ENCODE assay signal across 8 mouse cellular contexts in genomic region chr19:7557844-7558243, GRCm38 (mm10). TPM values are rescaled to one million over a fixed set of nuclear protein-coding genes. Genes with fewer than 3 reads are reported as not detected.
DNase-seq lines count a peak whose midpoint lies in the region; ATAC-seq lines count a peak whose summit lies in the region.

No protein-coding gene starts in this region.

- no peak overlapping the region for H3K27ac ChIP-seq in limb, embryonic 12.5 days
- no peak overlapping the region for H3K27ac ChIP-seq in neural tube, embryonic 15.5 days (replicated peaks)

- 0 out of 2 replicates have a peak, but pooled peaks cover 5% of the 10 kb centered on the region for H3K27me3 ChIP-seq in limb, embryonic 12.5 days
- H3K27me3 ChIP-seq in neural tube, embryonic 15.5 days (replicated peaks): 0 out of 2 replicates have a peak, but pooled peaks cover 6% of the 10 kb centered on the region

- DNase-seq in spleen, adult 12 weeks (ENCODE audit: low spot score): peak; percentile 22
- DNase-seq in spleen, postnatal 14 days (ENCODE audit: low spot score in 2 of 2): no peak
- no peak for DNase-seq in testis, postnatal 14 days (ENCODE audit: low spot score)
- no peak for DNase-seq in left cerebral cortex, postnatal 4 days
- DNase-seq in left cerebral cortex, postnatal 10 days (ENCODE audit: extremely low spot score in 1 of 2, low spot score in 2 of 2): no peak

- H3K9ac ChIP-seq in limb, embryonic 12.5 days (replicated peaks): peak overlapping the region; percentile 58
- 0 out of 2 replicates have a peak overlapping the region, but pooled peaks have one; percentile 31 for H3K9ac ChIP-seq in neural tube, embryonic 15.5 days (replicated peaks)

- intact Hi-C loops in left cerebral cortex, postnatal 4 days (cut with DNase I): no loop called here
- intact Hi-C loops in left cerebral cortex, postnatal 10 days (cut with DNase I): no loop called here

- H3K9me3 ChIP-seq in limb, embryonic 12.5 days: no peaks in the 10 kb centered on the region
- no peaks in the 10 kb centered on the region for H3K9me3 ChIP-seq in neural tube, embryonic 15.5 days (replicated peaks)

- ATAC-seq in erythroid progenitor cell, adult 5-6 weeks (replicated peaks; ENCODE audit: low FRiP score, poor library complexity, severe bottlenecking): peak; percentile 41
- ATAC-seq in limb, embryonic 12.5 days (ENCODE audit: insufficient number of reproducible peaks, insufficient read depth, low FRiP score, low TSS enrichment, low read depth): no peak
- ATAC-seq in neural tube, embryonic 15.5 days (ENCODE audit: low FRiP score): no peak

- peak overlapping the region; percentile 80 for H3K4me2 ChIP-seq in limb, embryonic 12.5 days
- peak overlapping the region; percentile 72 for H3K4me2 ChIP-seq in neural tube, embryonic 15.5 days

- 12% methylated on average over 4 of the region's 4 CpGs for WGBS in limb, embryonic 12.5 days
- WGBS in neural tube, embryonic 15.5 days: 10% methylated on average over 4 of the region's 4 CpGs

- peak overlapping the region; percentile 49 for H3K4me3 ChIP-seq in limb, embryonic 12.5 days (replicated peaks)
- peak overlapping the region; percentile 41 for H3K4me3 ChIP-seq in neural tube, embryonic 15.5 days (replicated peaks)

- H3K4me1 ChIP-seq in limb, embryonic 12.5 days (replicated peaks): peaks cover 15% of the 10 kb centered on the region
- peaks cover 10% of the 10 kb centered on the region for H3K4me1 ChIP-seq in neural tube, embryonic 15.5 days

- no peaks in the 10 kb centered on the region for H3K36me3 ChIP-seq in limb, embryonic 12.5 days
- H3K36me3 ChIP-seq in neural tube, embryonic 15.5 days: no peaks in the 10 kb centered on the region

RNA-seq across cellular contexts. Expression of gene Pla2g16, which starts 0.6 kb away (rescaled TPM):
- total RNA-seq in erythroid progenitor cell, adult 5-6 weeks (2015; ENCODE audit: low replicate concordance): 46.5 and 56.6 TPM in 2 replicates
- 45.8 and 73.4 TPM in 2 replicates for total RNA-seq in erythroid progenitor cell, adult 5-6 weeks (2017; ENCODE audit: low replicate concordance)
- 6.7 and 7.4 TPM in 2 replicates for polyA plus RNA-seq in limb, embryonic 12.5 days (2016; fragmentation: Nextera tagmentation; extraction: Ambion mirVana)
- 4.7 and 6.9 TPM in 2 replicates for polyA plus RNA-seq in neural tube, embryonic 15.5 days (2015; fragmentation: Nextera tagmentation; extraction: Ambion mirVana)
- 1 to 10 TPM; 5.5 to 5.6 TPM for total RNA-seq in left cerebral cortex, postnatal 4 days (2021)
- 1 to 10 TPM; 8.0 to 8.5 TPM for total RNA-seq in left cerebral cortex, postnatal 10 days (2021)

RNA-seq across cellular contexts. Expression of gene Lgals12, which starts 49.1 kb away (rescaled TPM):
- total RNA-seq in erythroid progenitor cell, adult 5-6 weeks (2015; ENCODE audit: low replicate concordance): not detected in 2 replicates
- not detected in 2 replicates for total RNA-seq in erythroid progenitor cell, adult 5-6 weeks (2017; ENCODE audit: low replicate concordance)
- 0.37 and 0.44 TPM in 2 replicates for polyA plus RNA-seq in limb, embryonic 12.5 days (2016; fragmentation: Nextera tagmentation; extraction: Ambion mirVana)
- polyA plus RNA-seq in neural tube, embryonic 15.5 days (2015; fragmentation: Nextera tagmentation; extraction: Ambion mirVana): 0.15 and 0.26 TPM in 2 replicates
- under 1 TPM; 0.38 to 0.64 TPM for total RNA-seq in left cerebral cortex, postnatal 4 days (2021)
- total RNA-seq in left cerebral cortex, postnatal 10 days (2021): under 1 TPM; 0.26 to 0.28 TPM

RNA-seq across cellular contexts. Expression of gene Hrasls5, which starts 54.5 kb away (rescaled TPM):
- not detected in 2 replicates for total RNA-seq in erythroid progenitor cell, adult 5-6 weeks (2015; ENCODE audit: low replicate concordance)
- not detected in 2 replicates for total RNA-seq in erythroid progenitor cell, adult 5-6 weeks (2017; ENCODE audit: low replicate concordance)
- polyA plus RNA-seq in limb, embryonic 12.5 days (2016; fragmentation: Nextera tagmentation; extraction: Ambion mirVana): not detected in 2 replicates
- not detected in 2 replicates for polyA plus RNA-seq in neural tube, embryonic 15.5 days (2015; fragmentation: Nextera tagmentation; extraction: Ambion mirVana)
- total RNA-seq in left cerebral cortex, postnatal 4 days (2021): not detected
- total RNA-seq in left cerebral cortex, postnatal 10 days (2021): not detected

Comparison
In these comparisons a context has a peak if more than half of its experiments do, and no peak if none do; other contexts are left out.
1. RNA of gene Pla2g16, which starts 0.6 kb away (total RNA-seq): 45.8 to 73.4 TPM in erythroid progenitor cell, adult 5-6 weeks; 8.0 to 8.5 TPM in left cerebral cortex, postnatal 10 days and 5.5 to 5.6 TPM in left cerebral cortex, postnatal 4 days; every median in the first group is over 4 times any median in the second.